Mouse (Mus musculus): ENCODE measurements at regions not wholly inside any gene's neighbourhood (a gene's known extent, or its start where the extent isn't known, plus 50 kb on each side); places are given as distances from the start of the nearest gene placed in this dataset.

DNA sequence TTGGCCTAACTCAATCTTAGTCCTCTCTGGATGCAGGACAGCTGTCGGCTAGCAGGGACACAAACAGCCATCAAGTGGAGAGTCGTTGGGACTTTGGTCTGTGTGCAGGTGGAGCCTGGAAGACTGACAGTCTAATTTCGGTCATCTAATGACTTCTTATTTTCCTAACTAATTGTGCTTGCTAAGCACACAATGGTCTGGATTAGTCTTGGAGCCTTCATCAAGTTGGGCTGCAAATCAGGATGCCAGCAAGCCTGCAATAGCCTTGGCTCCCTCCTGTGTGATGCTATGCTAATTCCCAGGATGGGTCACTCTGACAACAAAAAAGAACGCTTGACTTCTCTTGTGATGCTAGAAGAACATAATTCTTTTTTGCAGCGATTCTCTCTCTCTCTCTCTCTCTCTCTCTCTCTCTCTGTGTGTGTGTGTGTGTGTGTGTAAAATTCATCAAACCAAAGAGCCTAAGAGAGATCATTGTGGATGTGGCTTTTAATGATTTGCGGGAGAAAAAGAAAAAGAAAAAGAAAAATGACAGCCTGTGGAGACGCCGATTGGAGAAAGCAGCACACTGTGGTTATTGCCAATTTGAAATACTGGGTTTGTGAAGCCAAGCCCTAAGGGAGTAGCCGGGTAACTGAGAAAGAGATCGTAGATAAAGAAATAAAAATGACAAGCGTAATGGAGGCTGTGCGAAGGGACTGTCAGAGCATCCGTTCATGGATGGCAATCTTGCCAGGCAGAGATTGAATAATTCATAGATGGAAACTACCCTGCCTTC, 61.5 kb upstream of the Sox4 start:
- TF ChIP-seq CTCF (IDR thresholded peaks at IDR 0.05; ENCODE audit: borderline replicate concordance, extremely low read depth, insufficient read depth, insufficient read length), result no peak
- TF ChIP-seq POLR2A (IDR thresholded peaks at IDR 0.05; ENCODE audit: borderline replicate concordance, extremely low read depth, insufficient read depth, insufficient read length, poor library complexity, severe bottlenecking), result no peak

All from brain, embryonic 14.5 days (tissue).